Mouse (Mus musculus) gastrocnemius, adult 8-10 months (tissue): ENCODE data around the gene 5330417C22Rik. TPM values are rescaled to one million over a fixed set of nuclear protein-coding genes. Genes with fewer than 3 reads are reported as not detected.
"Not testable (repeated sequence)": the region's sequence is repeated elsewhere in the genome, so short reads cannot be mapped to it uniquely, and the experiment has no call there.

Source experiments
- DNase-seq, 2 experiments: peaks; one replicate each; pipeline ENCODE4 v3.0.0; 2022; ENCODE audit warnings: low spot score in 2 of 2
- total RNA-seq, 4 experiments: library from RNA; stranded (reverse); gene quantifications; 2 replicates each; pipeline ENCODE4 v1.2.4; 2022

5330417C22Rik gene
- under 1 TPM in 2 of 4 experiments, not detected in 2; 0.19 to 0.31 TPM for total RNA-seq

DNA sequence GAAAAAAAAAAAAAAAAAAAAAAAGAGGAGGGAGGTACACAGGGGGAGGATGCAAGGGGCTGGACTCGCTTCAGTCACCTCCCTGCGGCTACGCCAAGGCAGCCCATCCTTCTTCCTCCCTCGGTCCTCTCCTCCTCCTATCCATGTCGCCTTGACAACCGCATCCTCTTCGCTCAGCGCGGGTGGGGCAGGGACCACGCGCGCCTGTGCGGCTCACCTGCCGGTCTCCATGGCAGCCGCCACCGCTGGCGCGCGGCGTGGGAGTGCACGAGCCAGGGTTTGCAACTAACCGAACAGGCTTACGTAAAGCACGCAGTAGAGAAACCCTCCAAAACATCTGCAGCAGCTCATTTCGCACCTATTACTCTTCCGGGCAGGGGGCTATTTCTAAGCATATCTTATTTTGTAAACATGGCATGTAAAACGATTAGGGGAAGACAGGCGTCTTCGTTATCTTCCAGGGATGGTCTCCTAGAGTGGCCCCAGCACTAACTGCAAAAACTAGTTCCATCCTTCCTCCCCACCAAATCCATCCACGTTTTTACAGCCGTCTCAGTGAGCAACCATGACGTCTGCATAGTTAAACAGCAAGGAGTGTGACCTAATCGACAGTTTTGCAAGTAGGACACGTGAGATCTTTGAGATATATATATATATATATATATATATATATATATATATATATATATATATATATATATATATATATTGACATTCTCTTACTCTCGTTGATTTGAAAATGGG is at the start of gene 5330417C22Rik:
5330417C22Rik (minus strand) TSS at position 20 of the 744 bp plus-strand sequence.
- no peak for DNase-seq

- DNase-seq, result no peak
These were observed 48.2 kb upstream of the 5330417C22Rik start for GRCm38 (mm10) chr3:108584580-108584979.

DNA sequence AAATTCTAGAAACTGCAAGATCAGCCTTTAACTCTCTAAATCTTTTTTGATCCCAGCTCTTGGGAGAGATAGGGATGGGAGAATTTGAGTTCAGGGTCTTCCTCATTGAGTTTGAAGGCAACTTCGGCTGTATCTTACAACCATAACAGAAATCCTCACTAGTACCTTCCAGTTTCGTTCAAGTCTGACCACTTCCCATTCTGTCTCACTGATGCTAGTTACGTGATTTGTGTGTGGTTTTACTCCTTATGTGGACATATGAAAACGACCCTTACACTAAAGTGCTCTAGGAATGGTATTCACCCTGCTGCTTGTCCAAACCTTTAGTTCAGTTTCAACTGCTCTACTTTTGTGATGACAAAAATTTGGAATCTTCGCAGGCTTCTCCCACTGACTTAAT is 37.7 kb upstream of the 5330417C22Rik start:
- DNase-seq, result no peak

GRCm38 (mm10) chr3:108572309-108573010 is 36.1 kb upstream of the 5330417C22Rik start:
- DNase-seq, result no peak

GRCm38 (mm10) chr3:108571443-108572294 is 35.3 kb upstream of the 5330417C22Rik start, which contains the start of gene Taf13:
TSS of gene Taf13 (plus strand) at chr3:108571698.
- DNase-seq, result peak; percentile 95

DNA sequence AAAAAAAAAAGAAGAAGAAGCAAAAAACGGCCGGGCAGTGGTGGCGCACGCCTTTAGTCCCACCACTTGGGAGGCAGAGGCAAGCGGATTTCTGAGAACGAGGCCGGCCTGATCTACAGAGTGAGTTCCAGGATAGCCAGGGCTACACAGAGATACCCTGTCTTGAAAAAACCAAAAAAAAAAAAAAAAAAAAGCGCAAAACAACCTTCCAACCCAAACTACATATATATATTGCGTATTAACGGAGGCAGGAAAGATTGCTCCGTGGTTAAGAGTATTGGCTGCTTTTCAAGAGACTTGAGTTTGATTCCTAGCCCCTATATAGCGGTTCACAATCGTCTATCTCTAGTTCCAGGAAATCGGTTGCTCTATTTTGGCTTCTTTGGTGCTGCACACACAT is 34.5 kb upstream of the 5330417C22Rik start:
- no peak for DNase-seq

GRCm38 (mm10) chr3:108569636-108570035 is 33.3 kb upstream of the 5330417C22Rik start:
- DNase-seq, result not testable (repeated sequence)

GRCm38 (mm10) chr3:108567990-108568877 is 31.9 kb upstream of the 5330417C22Rik start:
- DNase-seq, result no peak

DNA sequence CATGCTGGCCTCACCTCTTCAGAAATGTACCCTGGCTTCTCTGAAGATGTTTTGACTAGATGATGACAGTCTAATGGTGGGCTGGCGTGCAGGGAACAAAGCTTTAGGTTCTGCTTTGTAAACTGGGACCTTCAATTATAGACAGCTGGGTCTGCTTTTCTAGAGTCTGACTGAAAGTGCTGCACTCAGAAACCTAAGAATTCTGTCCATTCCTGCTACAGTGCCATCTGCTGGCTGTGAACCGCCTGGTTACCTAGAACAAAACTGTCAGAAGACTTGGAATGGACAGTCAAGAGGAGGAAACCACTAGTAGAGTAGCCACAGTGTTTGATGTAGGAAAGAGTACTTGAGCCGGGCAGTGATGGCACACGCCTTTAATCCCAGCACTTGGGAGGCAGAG is 27.0 kb upstream of the 5330417C22Rik start:
- peak; percentile 57 to 63 for DNase-seq

GRCm38 (mm10) chr3:108562777-108563271 is 26.5 kb upstream of the 5330417C22Rik start:
- no peak for DNase-seq

DNA sequence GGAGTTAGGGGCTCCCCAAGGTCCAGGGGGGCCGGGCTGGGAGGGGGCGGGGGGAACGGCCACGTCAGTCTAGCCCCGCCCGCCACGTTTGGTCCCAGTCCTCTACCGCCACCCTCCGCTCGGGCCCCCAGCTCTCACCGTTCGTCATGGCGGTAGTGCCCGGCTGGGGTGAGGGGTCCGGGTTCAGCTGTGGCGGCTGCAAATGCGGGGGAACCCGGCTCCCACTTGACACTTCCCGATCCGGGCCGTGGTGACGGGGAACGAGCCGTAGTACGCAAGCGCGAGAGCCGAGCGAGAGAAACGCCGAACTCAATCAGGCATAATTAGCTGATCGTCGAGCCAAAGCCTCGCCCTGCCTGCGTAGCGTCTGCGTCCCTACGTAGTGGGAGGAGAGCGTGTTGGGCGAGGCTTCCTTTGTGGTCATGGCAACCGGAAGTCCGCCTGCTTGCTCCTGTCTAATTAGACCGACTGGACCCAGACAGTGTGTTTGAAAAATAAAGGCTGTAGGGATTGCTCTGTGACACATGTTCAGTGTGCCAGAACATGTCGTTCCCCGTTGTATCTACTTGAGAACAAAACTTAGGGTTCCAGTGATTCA is 25.9 kb upstream of the 5330417C22Rik start, which contains the start of gene Tmem167b:
Tmem167b (minus strand) TSS at position 334 of the 598 bp plus-strand sequence.
- peak; percentile 94 to 95 for DNase-seq

GRCm38 (mm10) chr3:108557888-108558287 is 21.6 kb upstream of the 5330417C22Rik start:
- DNase-seq, result no peak

DNA sequence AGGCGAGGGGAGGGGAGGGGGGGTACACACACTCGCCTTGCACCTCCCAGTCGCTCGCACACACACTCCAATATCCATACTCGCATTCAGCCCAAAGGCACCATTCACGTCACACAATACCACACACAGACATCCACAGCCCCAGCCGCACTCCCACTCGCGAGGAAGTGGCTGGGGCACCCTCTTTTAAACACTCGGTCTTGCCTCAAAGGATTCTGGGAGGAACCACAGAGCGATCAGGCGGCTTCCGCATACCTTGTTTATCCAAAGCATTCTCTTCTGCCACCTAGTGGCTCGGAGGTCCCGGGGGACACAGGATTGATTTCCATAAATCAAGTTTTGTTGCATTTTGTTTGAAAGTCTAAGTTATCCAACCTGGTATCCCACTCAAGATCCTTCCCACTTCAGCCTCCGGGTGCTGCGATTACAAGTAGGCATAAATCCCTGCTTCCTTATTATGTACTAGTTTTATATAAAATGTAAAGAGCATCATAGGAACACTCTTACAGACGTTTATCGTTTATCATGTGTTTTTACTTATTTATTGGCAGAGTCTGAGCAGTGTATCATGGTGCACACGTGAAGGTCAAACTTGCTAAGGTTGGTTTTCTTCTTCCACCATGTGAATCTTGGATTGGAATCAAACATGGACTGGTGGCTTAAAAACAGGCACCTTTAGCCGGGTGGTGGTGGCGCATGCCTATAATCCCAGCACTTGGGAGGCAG is 18.4 kb upstream of the 5330417C22Rik start:
- DNase-seq, result peak; percentile 88 to 90

- DNase-seq, result no peak
These were observed 17.8 kb upstream of the 5330417C22Rik start for GRCm38 (mm10) chr3:108554111-108554561.

- no peak for DNase-seq
These were observed 6.0 kb upstream of the 5330417C22Rik start for GRCm38 (mm10) chr3:108542299-108542698.

- DNase-seq, result peak; percentile 60 to 70
These were observed 967 bp upstream of the 5330417C22Rik start for GRCm38 (mm10) chr3:108537303-108537702.

DNA sequence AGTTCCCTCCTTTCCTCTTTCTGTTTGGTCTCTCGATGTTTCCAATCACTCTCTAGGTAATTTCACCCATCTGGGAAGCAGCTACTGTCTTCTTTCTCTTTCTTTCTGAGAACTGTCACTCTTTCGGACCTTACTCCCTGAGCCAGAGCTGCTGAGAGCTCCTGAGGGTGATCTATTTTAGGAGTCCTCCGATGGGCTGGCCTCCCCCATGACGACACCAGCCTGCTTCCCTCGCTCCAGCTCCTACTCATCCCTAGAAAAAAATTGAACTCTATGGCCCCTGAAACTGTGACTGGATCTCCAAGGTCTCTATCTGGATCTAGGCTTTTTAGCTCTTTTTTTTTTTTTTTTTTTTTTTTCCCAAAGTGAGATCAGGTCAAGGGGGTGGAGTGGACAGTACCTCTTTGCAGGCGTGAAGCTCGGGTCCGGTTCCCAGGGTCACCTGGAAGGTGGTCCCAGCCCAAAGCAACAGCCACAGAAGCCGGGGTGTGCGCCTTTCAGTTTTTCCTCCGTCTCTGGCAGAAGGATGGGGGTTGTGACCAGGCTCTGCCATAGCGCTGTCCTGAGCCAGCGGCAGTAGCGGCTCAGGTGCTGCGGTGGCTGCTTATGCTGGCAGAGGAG is 330 bp downstream of the 5330417C22Rik start:
- no peak for DNase-seq

- DNase-seq, result no peak
These were observed 2.4 kb downstream of the 5330417C22Rik start, which contains the start of gene 1700013F07Rik for GRCm38 (mm10) chr3:108533951-108534350. TSS of gene 1700013F07Rik (plus strand) at chr3:108534150.
